Mouse (Mus musculus) E14TG2a.4 (cell line): ENCODE measurements around the gene N4bp1.

ENCODE experiments used
- CTCF ChIP-seq: conservative IDR thresholded peaks from 2 replicates; pipeline ENCODE4 v1.5.1; 2014; ENCODE audit warnings: low read length
- NANOG ChIP-seq: IDR thresholded peaks from 2 replicates; pipeline ENCODE4 v1.6.1; 2014; ENCODE audit warnings: borderline replicate concordance, low read length, mixed read lengths
- POU5F1 ChIP-seq: IDR thresholded peaks from 2 replicates; pipeline ENCODE4 v1.6.1; 2014; ENCODE audit warnings: low read length, borderline replicate concordance

- TF ChIP-seq CTCF: no peak
- TF ChIP-seq POU5F1: no peak
- TF ChIP-seq NANOG: no peak
These were observed 12.8 kb downstream of the N4bp1 start for GRCm38 (mm10) chr8:86872097-86872815.
